Mouse (Mus musculus) heart, embryonic 12.5 days (tissue): ENCODE results near the gene Tmem150a. TPM values are rescaled to one million over a fixed set of nuclear protein-coding genes. Genes with fewer than 3 reads are reported as not detected.

Source experiments
- ATAC-seq: fragments of 200-750 bp; cut with Nextera tagmentation; 2 replicates; pipeline ENCODE4 v1.8.0; 2017; ENCODE audit warnings: moderate TSS enrichment, moderate library complexity; ENCODE audit not compliant: insufficient number of reproducible peaks, low FRiP score
- H3K27ac ChIP-seq: fragments of 300-500 bp; sonication (generic); 2 replicates; pipeline ENCODE4 v1.5.1; 2016; ENCODE audit warnings: mild to moderate bottlenecking, moderate library complexity; ENCODE audit not compliant: poor library complexity, severe bottlenecking
- H3K27me3 ChIP-seq: fragments of 300-500 bp; sonication (generic); replicated peaks from 2 replicates; pipeline ENCODE4 v1.6.1; 2016; ENCODE audit warnings: mild to moderate bottlenecking, moderate library complexity
- H3K36me3 ChIP-seq: fragments of 300-500 bp; sonication (generic); 2 replicates; pipeline ENCODE4 v1.6.1; 2016; ENCODE audit warnings: mild to moderate bottlenecking, moderate library complexity
- H3K4me1 ChIP-seq: fragments of 300-500 bp; sonication (generic); replicated peaks from 2 replicates; pipeline ENCODE4 v1.6.1; 2016; ENCODE audit warnings: mild to moderate bottlenecking
- H3K4me2 ChIP-seq: fragments of 300-500 bp; sonication (generic); 2 replicates; pipeline ENCODE4 v1.6.1; 2016; ENCODE audit warnings: mild to moderate bottlenecking, moderate library complexity
- H3K4me3 ChIP-seq: fragments of 300-500 bp; sonication (generic); 2 replicates; pipeline ENCODE4 v1.5.1; 2016; ENCODE audit warnings: mild to moderate bottlenecking
- H3K9ac ChIP-seq: fragments of 300-500 bp; sonication (generic); 2 replicates; pipeline ENCODE4 v1.6.1; 2016; ENCODE audit warnings: mild to moderate bottlenecking, moderate library complexity
- H3K9me3 ChIP-seq: fragments of 300-500 bp; sonication (generic); replicated peaks from 2 replicates; pipeline ENCODE4 v1.6.1; 2016; ENCODE audit warnings: mild to moderate bottlenecking, moderate library complexity
- WGBS: fragments of 180-500 bp; shearing (Covaris S2); methylation state at CpG from one replicate; pipeline ENCODE4 v1.1.7; 2016; 5-methylcytosine and 5-hydroxymethylcytosine counted together
- polyA plus RNA-seq: library from polyadenylated mRNA; unstranded; fragments of >200 nt; fragmentation: Nextera tagmentation; extraction: Ambion mirVana; gene quantifications from 2 replicates; pipeline ENCODE4 v1.2.1, GENCODE M21; 2016

Tmem150a gene
- polyA plus RNA-seq, 1 experiment from 2014 or later, result 13.5 TPM

GRCm38 (mm10) chr6:72374206-72374605 is 19.0 kb downstream of the Tmem150a start:
- Histone ChIP-seq H3K4me2 (no peak overlapping the region; the same call in 1 of the 2 replicates), H3K4me1 (peaks cover 50% of the 10 kb centered on the region), H3K4me3 (no peak overlapping the region), H3K27ac (peak overlapping the region; percentile 64), H3K9me3 (no peaks in the 10 kb centered on the region), H3K9ac (no peak overlapping the region), H3K36me3 (peaks cover 11% of the 10 kb centered on the region; the same call in 1 of the 2 replicates), H3K27me3 (no peaks in the 10 kb centered on the region)
- WGBS, result 39% methylated on average over 7 of the region's 7 CpGs
- ATAC-seq, result peak; percentile 47; the same call in 1 of the 2 replicates

GRCm38 (mm10) chr6:72374820-72375563 is 19.7 kb downstream of the Tmem150a start:
- peaks cover 11% of the 10 kb centered on the region; the same call in 1 of the 2 replicates for H3K36me3 ChIP-seq
- no peaks in the 10 kb centered on the region for H3K9me3 ChIP-seq

DNA sequence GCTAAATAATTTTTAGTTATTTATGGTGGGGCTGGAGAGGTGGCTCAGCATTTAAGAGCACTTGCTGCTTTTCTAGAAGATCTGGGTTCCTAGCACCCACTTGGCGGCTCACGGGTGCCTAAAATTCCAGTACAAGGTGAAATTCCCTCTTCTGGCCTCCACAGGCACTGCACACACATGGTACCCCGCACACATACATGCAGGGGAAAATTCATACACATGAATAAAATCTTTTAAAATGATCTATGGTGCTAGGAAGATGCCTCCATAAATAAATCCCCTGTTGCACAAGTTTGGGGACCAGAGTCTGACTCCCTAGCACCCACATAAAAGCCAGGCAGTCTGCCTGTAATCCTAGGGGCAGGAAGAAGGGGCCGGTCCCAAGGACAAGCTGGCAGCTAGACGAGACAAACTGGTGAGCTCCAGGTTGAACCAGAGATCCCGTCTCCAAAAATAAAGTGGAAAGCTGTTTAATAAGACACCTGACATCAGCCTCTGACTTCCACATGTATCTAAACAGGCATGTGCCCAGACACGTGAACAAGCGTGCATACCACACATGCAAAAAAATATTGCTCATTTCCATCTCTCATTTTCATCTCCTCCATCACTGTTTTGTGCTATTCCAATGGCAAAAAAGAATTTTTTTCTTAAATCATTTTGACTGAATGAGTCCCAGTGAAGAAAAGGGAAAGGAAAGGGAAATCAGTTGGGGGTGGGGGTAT is 23.4 kb downstream of the Tmem150a start:
- H3K9ac ChIP-seq, result no peak overlapping the region
- peak overlapping the region; percentile 67 for H3K4me2 ChIP-seq
- peaks cover 11% of the 10 kb centered on the region; the same call in 1 of the 2 replicates for H3K36me3 ChIP-seq
- peak overlapping the region; percentile 80 for H3K27ac ChIP-seq
- peaks cover 18% of the 10 kb centered on the region for H3K4me1 ChIP-seq
- no peaks in the 10 kb centered on the region for H3K9me3 ChIP-seq
- no peaks in the 10 kb centered on the region for H3K27me3 ChIP-seq
- H3K4me3 ChIP-seq, result no peak overlapping the region
- 85% methylated on average over 8 of the region's 8 CpGs for WGBS
- ATAC-seq, result no peak

More at GRCm38 (mm10) chr6:72374820-72375563, 19.7 kb downstream of the Tmem150a start:
- Histone ChIP-seq H3K27ac (peak overlapping the region; percentile 20), H3K27me3 (no peaks in the 10 kb centered on the region), H3K4me2 (no peak overlapping the region), H3K4me1 (peaks cover 51% of the 10 kb centered on the region), H3K9ac (no peak overlapping the region), H3K4me3 (no peak overlapping the region)
- 64% methylated on average over 15 of the region's 15 CpGs for WGBS
- no peak for ATAC-seq

- Histone ChIP-seq H3K4me2 (peak overlapping the region; percentile 67), H3K9me3 (no peaks in the 10 kb centered on the region), H3K36me3 (peaks cover 18% of the 10 kb centered on the region), H3K27ac (peak overlapping the region; percentile 80), H3K4me3 (peak overlapping the region; percentile 63), H3K9ac (peak overlapping the region; percentile 82), H3K27me3 (no peaks in the 10 kb centered on the region), H3K4me1 (peaks cover 10% of the 10 kb centered on the region)
- 28% methylated on average over 7 of the region's 7 CpGs for WGBS
- ATAC-seq, result 0 out of 2 replicates have a peak, but pooled peaks have one; percentile 12
Measured at GRCm38 (mm10) chr6:72379377-72380130, 24.3 kb downstream of the Tmem150a start.

- Histone ChIP-seq H3K9ac (peak within 1 kb of the TSS; percentile 82), H3K36me3 (peaks cover 25% of the 10 kb centered on the region), H3K4me1 (peaks cover 8% of the 10 kb centered on the region; the same call in 1 of the 2 replicates), H3K27ac (peak within 1 kb of the TSS; percentile 80), H3K9me3 (no peaks in the 10 kb centered on the region), H3K4me2 (peak within 1 kb of the TSS; percentile 67), H3K4me3 (peak within 1 kb of the TSS; percentile 63), H3K27me3 (no peaks in the 10 kb centered on the region)
- WGBS, result under 1% methylated on average over 47 of the region's 49 CpGs
- ATAC-seq, result peak; percentile 87
Measured at GRCm38 (mm10) chr6:72380131-72380770, 25.0 kb downstream of the Tmem150a start, which contains the start of gene Vamp5. Gene Vamp5, minus strand, starts transcription at chr6:72380468.

DNA sequence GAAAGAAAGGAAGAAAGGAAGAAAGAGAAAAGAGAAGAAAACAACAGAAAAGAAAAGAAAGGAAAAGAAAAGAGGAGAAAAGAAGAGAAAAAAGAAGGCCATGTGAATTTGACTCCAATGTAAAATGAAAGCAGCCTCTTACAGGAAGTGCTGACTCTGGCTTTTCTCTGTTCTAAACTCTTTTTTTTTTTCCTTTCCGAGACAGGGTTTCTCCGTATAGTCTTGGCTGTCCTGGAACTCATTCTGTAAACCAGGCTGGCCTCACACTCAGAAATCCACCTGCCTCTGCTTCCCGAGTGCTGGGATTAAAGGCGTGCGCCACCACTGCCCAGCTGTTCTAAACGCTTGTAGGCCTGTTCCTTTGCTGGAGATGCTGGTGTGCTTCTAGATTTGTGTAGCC is 27.2 kb downstream of the Tmem150a start:
- WGBS, result 79% methylated on average over 6 of the region's 6 CpGs
- H3K4me3 ChIP-seq, result no peak overlapping the region
- H3K4me1 ChIP-seq, result peaks cover 9% of the 10 kb centered on the region; the same call in 1 of the 2 replicates
- peak overlapping the region; percentile 48; the same call in 1 of the 2 replicates for H3K27ac ChIP-seq
- H3K27me3 ChIP-seq, result no peaks in the 10 kb centered on the region
- no peak overlapping the region for H3K9ac ChIP-seq
- no peak for ATAC-seq
- H3K4me2 ChIP-seq, result no peak overlapping the region
- H3K9me3 ChIP-seq, result no peaks in the 10 kb centered on the region
- peaks cover 33% of the 10 kb centered on the region for H3K36me3 ChIP-seq

DNA sequence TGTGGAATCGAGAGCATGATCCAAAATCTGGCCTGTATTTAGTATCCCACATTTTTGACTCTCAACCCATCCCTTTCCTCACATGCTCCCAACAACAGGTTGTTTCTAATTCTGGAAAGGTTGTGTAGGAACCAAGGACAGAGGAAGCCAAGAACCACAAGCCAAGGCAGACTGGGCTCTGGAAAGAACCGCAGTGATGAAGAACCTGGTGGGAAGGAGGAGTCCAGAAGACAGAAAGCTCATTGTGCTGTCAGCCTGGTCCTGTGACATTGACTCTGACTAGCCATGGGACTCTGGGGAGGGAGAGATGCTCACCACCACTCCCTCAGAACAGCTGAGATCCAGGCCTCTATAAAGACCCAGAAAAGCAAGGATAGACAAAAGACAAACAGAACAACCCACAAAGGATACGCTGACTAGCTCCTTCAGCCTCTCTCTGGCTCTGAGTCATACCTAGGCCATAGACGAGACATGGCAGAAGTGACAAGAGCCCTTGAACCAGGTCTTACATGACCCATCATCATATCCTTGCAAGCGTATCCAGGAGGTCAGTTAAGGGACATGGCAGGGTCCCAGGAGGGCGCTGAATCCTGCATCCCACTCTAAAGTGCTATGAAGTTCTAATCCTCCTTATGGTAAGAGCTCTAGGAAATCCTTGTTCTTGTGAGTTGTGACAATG is 28.0 kb downstream of the Tmem150a start:
- 79% methylated on average over 6 of the region's 6 CpGs for WGBS
- Histone ChIP-seq H3K9ac (no peak overlapping the region), H3K9me3 (no peaks in the 10 kb centered on the region), H3K27ac (no peak overlapping the region), H3K4me3 (no peak overlapping the region), H3K4me2 (no peak overlapping the region), H3K27me3 (no peaks in the 10 kb centered on the region), H3K4me1 (peaks cover 17% of the 10 kb centered on the region), H3K36me3 (peaks cover 41% of the 10 kb centered on the region)
- ATAC-seq, result no peak

DNA sequence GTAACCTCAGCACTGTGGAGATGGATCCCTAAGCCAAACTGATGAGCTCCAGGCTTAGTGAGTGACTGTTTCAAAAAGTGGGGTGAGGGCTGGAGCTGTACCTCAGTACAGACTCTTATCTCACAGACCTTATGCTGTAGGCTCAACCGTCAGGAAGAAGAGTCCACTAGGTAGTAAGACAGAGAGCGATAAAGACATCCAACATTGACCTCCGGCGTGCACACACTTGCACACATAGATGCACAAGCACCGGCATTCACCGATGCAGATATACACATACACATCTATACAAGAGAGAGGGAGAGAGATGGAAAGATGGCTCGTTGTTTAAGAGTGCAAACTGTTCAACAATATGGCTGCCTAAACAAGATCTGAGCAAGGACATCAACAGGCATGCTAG is 28.7 kb downstream of the Tmem150a start:
- no peak overlapping the region for H3K4me3 ChIP-seq
- ATAC-seq, result no peak
- no peak overlapping the region for H3K27ac ChIP-seq
- WGBS, result 83% methylated on average over 7 of the region's 7 CpGs
- peaks cover 23% of the 10 kb centered on the region for H3K4me1 ChIP-seq
- H3K9ac ChIP-seq, result no peak overlapping the region
- no peaks in the 10 kb centered on the region for H3K27me3 ChIP-seq
- H3K4me2 ChIP-seq, result no peak overlapping the region
- H3K36me3 ChIP-seq, result peaks cover 48% of the 10 kb centered on the region
- no peaks in the 10 kb centered on the region for H3K9me3 ChIP-seq

GRCm38 (mm10) chr6:72385258-72385657 is 30.0 kb downstream of the Tmem150a start:
- peaks cover 48% of the 10 kb centered on the region for H3K36me3 ChIP-seq
- no peak overlapping the region for H3K4me2 ChIP-seq
- H3K9me3 ChIP-seq, result no peaks in the 10 kb centered on the region
- no peak for ATAC-seq
- H3K27ac ChIP-seq, result no peak overlapping the region
- peaks cover 24% of the 10 kb centered on the region for H3K4me1 ChIP-seq
- no peak overlapping the region for H3K4me3 ChIP-seq
- H3K27me3 ChIP-seq, result no peaks in the 10 kb centered on the region
- WGBS, result 64% methylated on average over 4 of the region's 4 CpGs
- H3K9ac ChIP-seq, result no peak overlapping the region

GRCm38 (mm10) chr6:72386561-72386960 is 31.3 kb downstream of the Tmem150a start:
- 87% methylated on average over 2 of the region's 2 CpGs for WGBS
- ATAC-seq, result no peak
- Histone ChIP-seq H3K27me3 (no peaks in the 10 kb centered on the region), H3K9me3 (no peaks in the 10 kb centered on the region), H3K36me3 (peaks cover 48% of the 10 kb centered on the region), H3K4me1 (peaks cover 31% of the 10 kb centered on the region), H3K9ac (no peak overlapping the region), H3K4me3 (no peak overlapping the region), H3K4me2 (no peak overlapping the region), H3K27ac (no peak overlapping the region)
